ENCODE assay signal across 8 mouse cellular contexts in the genomic region with DNA sequence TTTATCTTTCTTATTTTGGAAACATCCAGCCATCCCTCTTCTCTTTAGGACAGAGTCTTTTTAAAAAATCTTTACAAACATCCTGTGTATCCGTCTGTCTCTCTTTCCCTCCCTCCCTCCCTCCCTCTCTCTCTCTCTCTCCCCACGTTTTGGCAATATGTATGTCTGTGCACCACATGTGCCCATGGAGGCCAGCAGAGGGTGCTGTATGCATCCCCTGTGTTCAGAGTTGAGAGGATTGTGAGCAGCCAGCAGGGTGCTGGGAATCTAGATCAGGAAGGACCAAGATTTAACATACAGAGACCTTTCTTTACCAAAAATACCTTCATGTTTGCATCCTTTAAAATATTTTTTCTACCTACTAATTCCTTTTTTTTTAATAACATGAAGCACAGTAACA. TPM values are rescaled to one million over a fixed set of nuclear protein-coding genes. Genes with fewer than 3 reads are reported as not detected.
DNase-seq lines count a peak whose midpoint lies in the region; ATAC-seq lines count a peak whose summit lies in the region.

No protein-coding gene starts in this region.

- peak overlapping the region; percentile 83 for H3K4me3 ChIP-seq in embryonic facial prominence, embryonic 15.5 days (replicated peaks)
- peak overlapping the region; percentile 79; the same call in 1 of the 2 replicates for H3K4me3 ChIP-seq in limb, embryonic 15.5 days
- H3K4me3 ChIP-seq in midbrain, embryonic 16.5 days (ENCODE audit: low read depth, low read length), result peak overlapping the region; percentile 74; the same call in 1 of the 2 replicates

- H3K27ac ChIP-seq in embryonic facial prominence, embryonic 15.5 days (replicated peaks), result no peak overlapping the region
- no peak overlapping the region for H3K27ac ChIP-seq in limb, embryonic 15.5 days
- H3K27ac ChIP-seq in midbrain, embryonic 16.5 days (ENCODE audit: low read length), result no peak overlapping the region

- ATAC-seq in embryonic facial prominence, embryonic 15.5 days (ENCODE audit: insufficient number of reproducible peaks, low FRiP score, low TSS enrichment, low read depth), result no peak
- peak; percentile 49 to 63; a peak in 1 of 4 replicates for ATAC-seq in hematopoietic stem cell, adult 5-6 weeks (replicated peaks in 1 of 2; ENCODE audit: insufficient read depth in 1 of 2, low FRiP score in 2 of 2, low TSS enrichment in 1 of 2, low read depth in 1 of 2, poor library complexity in 2 of 2, severe bottlenecking in 2 of 2)
- ATAC-seq in limb, embryonic 15.5 days (ENCODE audit: insufficient number of reproducible peaks, low FRiP score, low TSS enrichment, low read depth), result no peak
- no peak for ATAC-seq in midbrain, embryonic 16.5 days

- WGBS in embryonic facial prominence, embryonic 15.5 days, result 7% methylated on average over 2 of the region's 2 CpGs
- WGBS in limb, embryonic 15.5 days, result 7% methylated on average over 2 of the region's 2 CpGs
- WGBS in midbrain, embryonic 16.5 days, result 11% methylated on average over 2 of the region's 2 CpGs

- DNase-seq in layer of hippocampus, adult 9-11 months, result peak; percentile 34
- no peak for DNase-seq in layer of hippocampus, adult 8-10 months (ENCODE audit: low spot score in 2 of 2)
- peak; percentile 44 for DNase-seq in adrenal gland, postnatal 25 days
- peak; percentile 49 for DNase-seq in testis, postnatal 14 days (ENCODE audit: low spot score)

- H3K9me3 ChIP-seq in embryonic facial prominence, embryonic 15.5 days (replicated peaks), result no peaks in the 10 kb centered on the region
- H3K9me3 ChIP-seq in limb, embryonic 15.5 days, result no peaks in the 10 kb centered on the region
- H3K9me3 ChIP-seq in midbrain, embryonic 16.5 days (replicated peaks; ENCODE audit: control insufficient read depth, low read length, poor library complexity, severe bottlenecking), result no peaks in the 10 kb centered on the region

- peaks cover 16% of the 10 kb centered on the region for H3K4me1 ChIP-seq in embryonic facial prominence, embryonic 15.5 days
- peaks cover 9% of the 10 kb centered on the region; the same call in 1 of the 2 replicates for H3K4me1 ChIP-seq in limb, embryonic 15.5 days
- H3K4me1 ChIP-seq in midbrain, embryonic 16.5 days (ENCODE audit: control insufficient read depth, insufficient read depth, low read length), result peaks cover 17% of the 10 kb centered on the region

- H3K4me2 ChIP-seq in embryonic facial prominence, embryonic 15.5 days (replicated peaks), result 0 out of 2 replicates have a peak overlapping the region, but pooled peaks have one; percentile 8
- peak overlapping the region; percentile 72; the same call in 1 of the 2 replicates for H3K4me2 ChIP-seq in limb, embryonic 15.5 days
- H3K4me2 ChIP-seq in midbrain, embryonic 16.5 days (ENCODE audit: low read length), result peak overlapping the region; percentile 65; the same call in 1 of the 2 replicates

- no peak overlapping the region for H3K9ac ChIP-seq in embryonic facial prominence, embryonic 15.5 days
- no peak overlapping the region for H3K9ac ChIP-seq in limb, embryonic 15.5 days
- no peak overlapping the region for H3K9ac ChIP-seq in midbrain, embryonic 16.5 days (ENCODE audit: low read depth, low read length)

- peaks cover 7% of the 10 kb centered on the region; the same call in 1 of the 2 replicates for H3K36me3 ChIP-seq in embryonic facial prominence, embryonic 15.5 days
- H3K36me3 ChIP-seq in limb, embryonic 15.5 days, result peaks cover 5% of the 10 kb centered on the region; the same call in 1 of the 2 replicates
- no peaks in the 10 kb centered on the region for H3K36me3 ChIP-seq in midbrain, embryonic 16.5 days (ENCODE audit: control insufficient read depth, insufficient read depth, low read length)

- no peaks in the 10 kb centered on the region for H3K27me3 ChIP-seq in embryonic facial prominence, embryonic 15.5 days
- no peaks in the 10 kb centered on the region for H3K27me3 ChIP-seq in limb, embryonic 15.5 days
- H3K27me3 ChIP-seq in midbrain, embryonic 16.5 days (ENCODE audit: control insufficient read depth, insufficient read depth, low read depth, low read length), result no peaks in the 10 kb centered on the region

RNA-seq across cellular contexts. Expression of a gene that starts 7.5 kb away (rescaled TPM):
- 10 to 100 TPM; 71.8 to 82.2 (median 78.1) TPM for total RNA-seq in layer of hippocampus, adult 8-10 months (2022)
- total RNA-seq in adrenal gland, postnatal 25 days (2021), result 103 and 105 TPM in 2 replicates
- 175 and 181 TPM in 2 replicates for polyA plus RNA-seq in embryonic facial prominence, embryonic 15.5 days (2015; fragmentation: Nextera tagmentation; extraction: Ambion mirVana)
- total RNA-seq in hematopoietic stem cell, adult 5-6 weeks (2017), result 172 and 186 TPM in 2 replicates
- polyA plus RNA-seq in limb, embryonic 15.5 days (2015; fragmentation: Nextera tagmentation; extraction: Ambion mirVana), result 177 and 178 TPM in 2 replicates
- polyA plus RNA-seq in midbrain, embryonic 16.5 days (2015; fragmentation: Nextera tagmentation; extraction: Ambion mirVana), result 174 and 180 TPM in 2 replicates

RNA-seq across cellular contexts. Expression of a gene that starts 7.9 kb away (rescaled TPM):
- total RNA-seq in layer of hippocampus, adult 8-10 months (2022), result 10 to 100 TPM; 44.6 to 62.9 (median 51.3) TPM
- total RNA-seq in adrenal gland, postnatal 25 days (2021), result 26.7 and 30.1 TPM in 2 replicates
- 42.7 and 43.4 TPM in 2 replicates for polyA plus RNA-seq in embryonic facial prominence, embryonic 15.5 days (2015; fragmentation: Nextera tagmentation; extraction: Ambion mirVana)
- 11.1 and 16.7 TPM in 2 replicates for total RNA-seq in hematopoietic stem cell, adult 5-6 weeks (2017)
- polyA plus RNA-seq in limb, embryonic 15.5 days (2015; fragmentation: Nextera tagmentation; extraction: Ambion mirVana), result 39.0 and 39.4 TPM in 2 replicates
- 68.5 and 75.8 TPM in 2 replicates for polyA plus RNA-seq in midbrain, embryonic 16.5 days (2015; fragmentation: Nextera tagmentation; extraction: Ambion mirVana)

RNA-seq across cellular contexts. Expression of a gene that starts 37.3 kb away (rescaled TPM):
- total RNA-seq in layer of hippocampus, adult 8-10 months (2022), result 10 to 100 TPM; 46.7 to 47.9 (median 47.2) TPM
- total RNA-seq in adrenal gland, postnatal 25 days (2021), result 50.9 and 52.6 TPM in 2 replicates
- polyA plus RNA-seq in embryonic facial prominence, embryonic 15.5 days (2015; fragmentation: Nextera tagmentation; extraction: Ambion mirVana), result 36.6 and 38.9 TPM in 2 replicates
- total RNA-seq in hematopoietic stem cell, adult 5-6 weeks (2017), result 24.5 and 27.3 TPM in 2 replicates
- 33.6 and 38.2 TPM in 2 replicates for polyA plus RNA-seq in limb, embryonic 15.5 days (2015; fragmentation: Nextera tagmentation; extraction: Ambion mirVana)
- polyA plus RNA-seq in midbrain, embryonic 16.5 days (2015; fragmentation: Nextera tagmentation; extraction: Ambion mirVana), result 45.2 and 48.2 TPM in 2 replicates

RNA-seq across cellular contexts. Expression of a gene that starts 59.7 kb away (rescaled TPM):
- total RNA-seq in layer of hippocampus, adult 8-10 months (2022), result 1 to 10 TPM in 1 of 4 experiments, under 1 TPM in 2, not detected in 1; 0.49 to 1.5 (median 0.85) TPM
- 4.1 and 4.6 TPM in 2 replicates for total RNA-seq in adrenal gland, postnatal 25 days (2021)
- polyA plus RNA-seq in embryonic facial prominence, embryonic 15.5 days (2015; fragmentation: Nextera tagmentation; extraction: Ambion mirVana), result 2.8 and 3.8 TPM in 2 replicates
- 3.7 and 4.4 TPM in 2 replicates for total RNA-seq in hematopoietic stem cell, adult 5-6 weeks (2017)
- polyA plus RNA-seq in limb, embryonic 15.5 days (2015; fragmentation: Nextera tagmentation; extraction: Ambion mirVana), result 2.0 TPM in 2 replicates
- polyA plus RNA-seq in midbrain, embryonic 16.5 days (2015; fragmentation: Nextera tagmentation; extraction: Ambion mirVana), result 13.4 and 19.4 TPM in 2 replicates

Comparison
In these comparisons a context has a peak if more than half of its experiments do, and no peak if none do; other contexts are left out.
1. DNase-seq: peak in layer of hippocampus, adult 9-11 months (single experiment), adrenal gland, postnatal 25 days (single experiment) and testis, postnatal 14 days (single experiment); none in layer of hippocampus, adult 8-10 months (0 of 2).
2. ATAC-seq: peak in hematopoietic stem cell, adult 5-6 weeks (2 of 2); none in embryonic facial prominence, embryonic 15.5 days (single experiment), limb, embryonic 15.5 days (single experiment) and midbrain, embryonic 16.5 days (single experiment).
3. H3K4me2 ChIP-seq: peak in every context shown above with its lines; median percentile 72 in limb, embryonic 15.5 days; 65 in midbrain, embryonic 16.5 days; 8 in embryonic facial prominence, embryonic 15.5 days.
4. Peak in every context shown above with its lines, with median percentiles within 50 percentile points of each other: H3K4me3 ChIP-seq.